Mouse (Mus musculus): Measurements from ENCODE around the gene Cps1. TPM values are rescaled to one million over a fixed set of nuclear protein-coding genes. Genes with fewer than 3 reads are reported as not detected.

The Cps1 gene
- 1.2 TPM in 1 of 2 replicates, not detected in the other for polyA plus RNA-seq (2012; rRNA removed; ENCODE audit: low replicate concordance)

DNA sequence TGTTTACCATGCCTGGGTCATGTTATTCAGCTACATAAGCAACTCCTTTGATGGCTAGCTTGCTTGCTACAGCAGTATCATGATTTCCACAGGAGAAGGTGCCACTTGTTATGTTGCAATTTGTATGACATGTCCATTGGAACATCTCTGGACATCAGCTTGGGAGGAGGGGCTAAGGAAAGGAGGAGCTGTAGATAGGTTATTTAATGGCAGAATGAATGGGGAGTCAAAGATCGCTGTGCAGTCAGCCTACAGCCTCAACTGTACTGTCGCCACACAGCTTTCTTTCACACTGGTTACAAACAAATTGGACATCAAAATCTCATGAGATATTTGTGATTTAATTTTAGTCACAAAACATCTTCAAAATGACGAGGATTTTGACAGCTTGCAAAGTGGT is at the start of gene Cps1:
Gene Cps1, plus strand, starts transcription at position 230 of the 400 bp plus-strand sequence.

Other genes starting within 250 kb of the Cps1 start
- gene Myl1, start 177.6 kb upstream of the Cps1 start, polyA plus RNA-seq (2012; rRNA removed; ENCODE audit: low replicate concordance) = 7.9 and 1,517 TPM in 2 replicates
- gene Lancl1, start 84.2 kb upstream of the Cps1 start, polyA plus RNA-seq (2012; rRNA removed; ENCODE audit: low replicate concordance) = 46.6 and 66.6 TPM in 2 replicates

Data from mammary gland, adult 2 months (tissue).